Mouse (Mus musculus) E14TG2a.4 (cell line): ENCODE results near the gene Map6.

ENCODE experiments used
- H3K27me3 ChIP-seq: 2 replicates; pipeline ENCODE4 v1.6.1; 2014; ENCODE audit warnings: low read length, control low read depth; ENCODE audit not compliant: insufficient read depth
- H3K36me3 ChIP-seq: 2 replicates; pipeline ENCODE4 v1.6.1; 2014; ENCODE audit warnings: low read length, control low read depth; ENCODE audit not compliant: insufficient read depth
- H3K4me1 ChIP-seq: replicated peaks from 2 replicates; pipeline ENCODE4 v1.6.1; 2014; ENCODE audit warnings: low read depth, low read length, control low read depth
- H3K4me3 ChIP-seq: replicated peaks from 2 replicates; pipeline ENCODE4 v1.5.1; 2014; ENCODE audit warnings: mild to moderate bottlenecking, low read length
- H3K9me3 ChIP-seq: 2 replicates; pipeline ENCODE4 v1.6.1; 2014; ENCODE audit warnings: low read length, control low read depth
- CTCF ChIP-seq: conservative IDR thresholded peaks from 2 replicates; pipeline ENCODE4 v1.5.1; 2014; ENCODE audit warnings: low read length
- NANOG ChIP-seq: IDR thresholded peaks from 2 replicates; pipeline ENCODE4 v1.6.1; 2014; ENCODE audit warnings: borderline replicate concordance, low read length, mixed read lengths
- POU5F1 ChIP-seq: IDR thresholded peaks from 2 replicates; pipeline ENCODE4 v1.6.1; 2014; ENCODE audit warnings: low read length, borderline replicate concordance

The Map6 gene

GRCm38 (mm10) chr7:99312671-99313143 lies 45.5 kb downstream of the Map6 start:
- Histone ChIP-seq H3K4me3 (no peak overlapping the region), H3K4me1 (no peaks in the 10 kb centered on the region), H3K9me3 (no peaks in the 10 kb centered on the region), H3K27me3 (peaks cover 5% of the 10 kb centered on the region; the same call in 1 of the 2 replicates), H3K36me3 (peaks cover 18% of the 10 kb centered on the region; the same call in 1 of the 2 replicates)
- no peak for TF ChIP-seq POU5F1
- TF ChIP-seq CTCF = no peak
- no peak for TF ChIP-seq NANOG

GRCm38 (mm10) chr7:99313253-99313652 lies 46.0 kb downstream of the Map6 start:
- H3K4me3 ChIP-seq = no peak overlapping the region
- peaks cover 19% of the 10 kb centered on the region; the same call in 1 of the 2 replicates for H3K36me3 ChIP-seq
- peaks cover 8% of the 10 kb centered on the region; the same call in 1 of the 2 replicates for H3K27me3 ChIP-seq
- H3K9me3 ChIP-seq = no peaks in the 10 kb centered on the region
- H3K4me1 ChIP-seq = no peaks in the 10 kb centered on the region
- TF ChIP-seq NANOG = no peak

- TF ChIP-seq CTCF (no peak), NANOG (no peak), POU5F1 (no peak)
- H3K9me3 ChIP-seq = no peaks in the 10 kb centered on the region
These were observed 47.3 kb downstream of the Map6 start for GRCm38 (mm10) chr7:99314565-99314964.

GRCm38 (mm10) chr7:99316207-99316606 lies 49.0 kb downstream of the Map6 start:
- Histone ChIP-seq H3K27me3 (peaks cover 23% of the 10 kb centered on the region), H3K9me3 (no peaks in the 10 kb centered on the region), H3K4me1 (peaks cover 11% of the 10 kb centered on the region), H3K4me3 (no peak overlapping the region), H3K36me3 (peaks cover 19% of the 10 kb centered on the region; the same call in 1 of the 2 replicates)
- TF ChIP-seq CTCF (no peak), POU5F1 (no peak), NANOG (no peak)

More at GRCm38 (mm10) chr7:99314565-99314964, 47.3 kb downstream of the Map6 start:
- peaks cover 16% of the 10 kb centered on the region; the same call in 1 of the 2 replicates for H3K27me3 ChIP-seq
- H3K36me3 ChIP-seq = peaks cover 19% of the 10 kb centered on the region; the same call in 1 of the 2 replicates
- H3K4me1 ChIP-seq = no peaks in the 10 kb centered on the region
- H3K4me3 ChIP-seq = no peak overlapping the region

- TF ChIP-seq CTCF (no peak), POU5F1 (no peak), NANOG (no peak)
- Histone ChIP-seq H3K4me3 (no peak overlapping the region), H3K27me3 (peaks cover 28% of the 10 kb centered on the region), H3K36me3 (peaks cover 19% of the 10 kb centered on the region; the same call in 1 of the 2 replicates), H3K4me1 (peaks cover 13% of the 10 kb centered on the region), H3K9me3 (no peaks in the 10 kb centered on the region)
These were observed 50.2 kb downstream of the Map6 start for GRCm38 (mm10) chr7:99317475-99317874.

GRCm38 (mm10) chr7:99320524-99320923 lies 53.3 kb downstream of the Map6 start:
- H3K9me3 ChIP-seq = no peaks in the 10 kb centered on the region
- H3K4me3 ChIP-seq = peak overlapping the region; percentile 39; the same call in 1 of the 2 replicates
- peaks cover 19% of the 10 kb centered on the region; the same call in 1 of the 2 replicates for H3K36me3 ChIP-seq
- peaks cover 31% of the 10 kb centered on the region for H3K4me1 ChIP-seq
- TF ChIP-seq NANOG = no peak
- no peak for TF ChIP-seq POU5F1
- no peak for TF ChIP-seq CTCF
- H3K27me3 ChIP-seq = peaks cover 49% of the 10 kb centered on the region

- Histone ChIP-seq H3K4me1 (peaks cover 54% of the 10 kb centered on the region), H3K27me3 (peaks cover 72% of the 10 kb centered on the region), H3K36me3 (peaks cover under 1% of the 10 kb centered on the region; the same call in 1 of the 2 replicates), H3K9me3 (no peaks in the 10 kb centered on the region), H3K4me3 (no peak overlapping the region)
- TF ChIP-seq POU5F1 (no peak), NANOG (no peak), CTCF (no peak)
These were observed 55.6 kb downstream of the Map6 start for GRCm38 (mm10) chr7:99322691-99323320.

GRCm38 (mm10) chr7:99323321-99323700 lies 56.1 kb downstream of the Map6 start:
- Histone ChIP-seq H3K4me1 (peaks cover 59% of the 10 kb centered on the region), H3K4me3 (no peak overlapping the region), H3K36me3 (no peaks in the 10 kb centered on the region; the same call in 1 of the 2 replicates), H3K9me3 (no peaks in the 10 kb centered on the region), H3K27me3 (peaks cover 69% of the 10 kb centered on the region)
- TF ChIP-seq NANOG (no peak), CTCF (no peak), POU5F1 (no peak)
